Mouse (Mus musculus) skeletal muscle tissue, postnatal 0 days (tissue): ENCODE measurements around the gene Dcxr. TPM values are rescaled to one million over a fixed set of nuclear protein-coding genes. Genes with fewer than 3 reads are reported as not detected.

Source experiments
- polyA plus RNA-seq: library from polyadenylated mRNA; unstranded; fragments of >200 nt; fragmentation: Nextera tagmentation; extraction: Ambion mirVana; gene quantifications from 2 replicates; pipeline ENCODE4 v1.2.1, GENCODE M21; 2015

Dcxr gene
- 7.3 and 17.3 TPM in 2 replicates for polyA plus RNA-seq

DNA sequence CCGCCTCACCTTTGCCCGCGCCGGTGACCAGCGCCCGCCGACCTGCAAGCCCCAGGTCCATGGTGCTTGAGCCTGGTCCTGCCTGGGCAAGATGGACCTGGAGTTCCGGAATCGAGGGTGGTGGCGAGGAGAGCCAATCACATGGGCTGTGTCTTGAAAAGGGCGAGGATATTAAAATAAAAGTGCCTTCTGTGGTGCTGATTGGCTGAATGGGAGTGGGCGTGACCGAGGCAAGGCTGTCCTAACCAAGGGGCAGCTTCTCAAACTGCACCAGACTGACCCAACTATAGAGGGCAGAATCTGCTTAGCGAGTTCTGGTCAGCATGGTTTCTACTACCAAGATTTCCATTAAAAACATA is at the start of gene Dcxr:
Gene Dcxr, minus strand, starts transcription at position 113 of the 359 bp plus-strand sequence.

DNA sequence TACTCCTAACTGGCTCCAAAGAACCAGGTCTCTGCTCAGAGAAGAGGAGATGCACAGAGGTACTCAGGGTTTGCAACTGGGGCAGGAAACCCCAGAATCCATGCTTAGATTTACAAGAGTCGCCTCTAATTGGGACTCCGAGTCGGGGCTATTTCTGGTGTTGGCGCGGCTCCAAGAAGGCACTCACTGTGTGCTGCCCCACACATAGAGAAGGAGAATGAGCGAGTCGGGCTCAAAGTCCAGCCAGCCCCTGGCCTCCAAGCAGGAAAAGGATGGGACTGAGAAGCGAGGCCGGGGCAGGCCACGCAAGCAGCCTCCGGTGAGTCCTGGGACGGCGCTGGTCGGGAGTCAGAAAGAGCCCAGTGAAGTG is 35.6 kb upstream of the Dcxr start, which contains the start of gene Hmga1b:
Gene Hmga1b, plus strand, starts transcription at position 123 of the 370 bp plus-strand sequence.

DNA sequence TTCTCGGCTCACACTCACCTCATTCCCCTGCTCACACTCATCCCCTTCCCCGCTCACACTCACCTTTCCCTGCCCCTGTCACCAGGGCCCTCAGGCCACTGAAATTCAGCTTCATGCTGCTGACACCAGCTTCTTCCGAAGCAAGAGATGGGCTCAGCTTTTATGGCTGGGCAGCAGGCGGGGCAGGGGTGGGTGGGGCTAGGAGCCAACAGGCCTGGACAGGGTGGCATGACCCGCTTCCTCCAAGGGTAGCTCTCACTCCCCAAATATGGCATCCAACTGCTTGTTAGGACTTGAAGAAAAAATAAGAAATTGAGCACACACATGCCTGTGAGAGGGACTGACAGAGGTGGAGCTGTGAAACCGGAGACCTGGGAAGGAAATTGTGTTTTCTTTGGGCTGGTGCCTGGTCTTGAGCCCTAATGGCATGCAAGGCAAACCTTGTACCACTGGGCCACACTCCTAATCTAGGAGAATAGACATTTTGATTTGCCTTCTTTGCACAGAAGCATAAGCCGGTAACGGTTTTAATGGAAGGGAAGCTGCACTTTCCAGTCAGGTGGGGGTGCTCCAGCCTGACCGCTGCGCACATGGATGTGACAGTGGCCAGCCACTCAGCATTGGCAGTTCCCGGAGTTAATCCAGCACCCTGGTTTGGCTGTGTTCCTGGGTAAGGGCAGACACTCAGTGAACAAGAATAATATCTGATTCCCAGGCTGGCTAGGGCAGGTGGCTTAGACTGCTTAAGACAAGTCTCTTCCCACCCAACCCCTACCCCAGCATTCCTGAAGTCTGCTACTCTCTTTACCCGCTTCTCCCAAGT is 5.0 kb upstream of the Dcxr start, which contains the start of gene Cbr2:
Gene Cbr2, minus strand, starts transcription at position 257 of the 823 bp plus-strand sequence.

DNA sequence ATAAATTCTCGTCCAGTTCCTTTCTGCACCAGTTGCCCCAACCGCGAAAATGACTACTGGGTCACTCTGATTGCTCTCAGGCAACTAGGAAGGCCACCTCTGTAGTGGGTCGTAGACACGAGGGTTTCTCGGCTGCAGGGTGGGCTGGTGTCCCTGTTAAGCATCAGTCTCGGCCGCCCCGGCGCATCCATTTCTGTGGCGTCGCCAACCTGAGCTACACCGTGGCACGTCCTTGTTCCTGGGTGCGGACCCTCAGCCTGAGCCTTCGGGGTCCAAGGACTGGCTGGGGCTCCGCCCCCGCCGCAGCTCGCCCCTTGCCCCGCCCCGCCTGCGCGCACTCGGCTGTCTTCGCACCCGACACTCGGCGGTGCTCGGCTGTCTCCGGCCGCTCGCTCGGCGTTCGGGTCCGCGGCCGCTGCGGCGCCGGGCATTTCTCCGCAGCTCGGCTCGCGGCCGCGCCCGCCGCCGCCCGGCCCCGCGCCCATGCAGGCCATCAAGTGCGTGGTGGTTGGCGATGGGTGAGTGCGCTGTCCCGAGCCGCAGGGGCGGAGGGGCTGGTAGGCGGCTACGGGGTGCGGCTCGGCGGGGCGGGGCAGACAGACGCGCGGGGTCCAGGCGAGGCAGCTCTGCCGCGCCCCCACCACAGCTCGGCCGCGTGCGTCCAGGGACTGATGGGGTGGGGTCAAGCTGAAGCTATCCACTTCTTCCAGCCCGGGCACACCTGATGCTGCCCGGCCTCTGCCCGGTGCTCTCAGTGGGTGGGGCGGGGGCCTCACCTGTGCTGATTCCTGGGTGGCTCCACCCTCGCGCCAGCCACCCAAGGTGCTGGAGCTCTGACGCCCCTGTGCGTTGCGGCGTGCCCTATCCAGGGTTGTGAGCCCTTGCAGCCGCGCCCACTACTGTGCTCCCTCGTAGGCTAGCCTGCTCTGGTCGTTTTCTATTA is 5.7 kb downstream of the Dcxr start, which contains the start of gene Rac3:
Gene Rac3, plus strand, starts transcription at position 347 of the 943 bp plus-strand sequence.

DNA sequence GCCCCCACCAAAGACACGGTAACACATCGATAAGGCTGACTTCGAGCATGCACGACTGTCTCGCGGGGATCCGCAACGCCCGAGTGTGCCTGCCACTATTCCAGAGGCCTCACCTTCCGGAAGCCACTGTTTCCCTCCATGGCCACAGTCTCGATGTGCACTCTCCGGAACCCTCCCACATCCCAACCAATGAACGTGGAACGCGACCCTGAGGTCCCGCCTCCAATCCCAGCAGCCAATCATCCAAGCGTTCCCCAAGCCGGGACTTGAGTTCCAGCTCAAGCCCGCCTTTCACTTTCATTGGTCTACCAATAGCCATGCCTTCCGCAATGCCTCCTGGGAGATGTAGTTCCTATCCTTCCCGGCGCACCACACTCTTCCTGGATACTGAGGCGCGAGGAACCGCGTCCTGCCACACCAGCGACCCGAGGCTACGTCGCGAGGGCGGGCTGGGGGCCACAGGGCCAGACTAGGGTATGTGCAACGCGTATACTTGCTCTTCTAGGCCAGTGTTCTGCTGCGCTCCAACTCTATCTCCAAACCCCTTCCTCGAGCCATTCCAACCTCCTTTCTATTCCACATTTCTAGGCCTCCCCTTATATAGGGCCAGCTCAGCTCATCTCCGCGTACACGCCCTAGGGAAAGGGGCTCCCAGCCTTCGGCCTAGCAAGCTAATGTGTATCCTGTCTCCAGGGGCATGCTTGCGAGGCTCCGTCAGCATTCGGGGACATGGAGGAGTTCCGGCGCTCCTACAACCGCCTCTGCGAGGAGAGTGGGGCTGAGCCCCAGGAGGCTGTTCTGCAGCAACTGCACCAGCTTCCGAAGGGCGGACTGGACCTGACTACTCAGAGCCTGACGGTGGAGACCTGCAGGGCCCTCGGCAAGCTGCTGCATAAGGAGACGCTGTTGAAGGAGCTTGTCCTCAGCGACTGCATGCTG is 13.2 kb downstream of the Dcxr start, which contains the start of the genes Cenpx and Lrrc45:
Gene Cenpx, minus strand, starts transcription at position 159 of the 939 bp plus-strand sequence.
Gene Lrrc45, plus strand, starts transcription at position 346 of the 939 bp plus-strand sequence.

Other genes with a start within 250 kb of the Dcxr start
- gene Mrpl12, start 242.7 kb downstream of the Dcxr start, polyA plus RNA-seq, result 191 and 195 TPM in 2 replicates
- 15.4 and 38.7 TPM in 2 replicates for gene Slc25a10, start 235.4 kb downstream of the Dcxr start, polyA plus RNA-seq
- 0.17 and 0.27 TPM in 2 replicates for gene Gcgr, start 196.6 kb downstream of the Dcxr start, polyA plus RNA-seq
- gene Mcrip1, start 177.6 kb downstream of the Dcxr start, polyA plus RNA-seq, result 123 and 145 TPM in 2 replicates
- gene Ppp1r27, start 176.1 kb downstream of the Dcxr start, polyA plus RNA-seq, result 121 and 146 TPM in 2 replicates
- gene P4hb, start 154.0 kb downstream of the Dcxr start, polyA plus RNA-seq, result 311 and 389 TPM in 2 replicates
- 252 and 323 TPM in 2 replicates for gene Arhgdia, start 145.7 kb downstream of the Dcxr start, polyA plus RNA-seq
- 130 and 181 TPM in 2 replicates for gene Alyref, start 128.9 kb downstream of the Dcxr start, polyA plus RNA-seq
- 109 and 118 TPM in 2 replicates for gene Anapc11, start 128.9 kb downstream of the Dcxr start, polyA plus RNA-seq
- gene Npb, start 118.8 kb downstream of the Dcxr start, polyA plus RNA-seq, result 1.2 and 2.0 TPM in 2 replicates
- gene Pcyt2, start 109.3 kb downstream of the Dcxr start, polyA plus RNA-seq, result 35.3 and 46.1 TPM in 2 replicates
- gene Sirt7, start 102.0 kb downstream of the Dcxr start, polyA plus RNA-seq, result 11.3 and 14.0 TPM in 2 replicates
- gene Mafg, start 93.7 kb downstream of the Dcxr start, polyA plus RNA-seq, result 22.0 TPM in 2 replicates
- gene Pycr1, start 83.5 kb downstream of the Dcxr start, polyA plus RNA-seq, result 24.8 and 35.6 TPM in 2 replicates
- gene Myadml2, start 79.1 kb downstream of the Dcxr start, polyA plus RNA-seq, result 73.4 and 83.9 TPM in 2 replicates
- gene Notum, start 66.1 kb downstream of the Dcxr start, polyA plus RNA-seq, result 1.9 and 3.8 TPM in 2 replicates
- 63.0 and 64.1 TPM in 2 replicates for gene Aspscr1, start 54.3 kb downstream of the Dcxr start, polyA plus RNA-seq
- gene Cenpx, start 13.5 kb downstream of the Dcxr start, polyA plus RNA-seq, result 105 and 106 TPM in 2 replicates
- 12.6 and 14.1 TPM in 2 replicates for gene Lrrc45, start 13.4 kb downstream of the Dcxr start, polyA plus RNA-seq
- gene Rac3, start 5.8 kb downstream of the Dcxr start, polyA plus RNA-seq, result 2.7 and 4.5 TPM in 2 replicates
- 10.2 and 19.5 TPM in 2 replicates for gene Cbr2, start 4.8 kb upstream of the Dcxr start, polyA plus RNA-seq
- 1.5 TPM in 2 replicates for gene Hmga1b, start 35.5 kb upstream of the Dcxr start, polyA plus RNA-seq
- 10.9 and 13.1 TPM in 2 replicates for gene Rfng, start 56.9 kb upstream of the Dcxr start, polyA plus RNA-seq
- 87.6 and 93.4 TPM in 2 replicates for gene Gps1, start 57.0 kb upstream of the Dcxr start, polyA plus RNA-seq
- gene Dus1l, start 69.1 kb upstream of the Dcxr start, polyA plus RNA-seq, result 35.4 and 37.5 TPM in 2 replicates
- 6.1 and 13.5 TPM in 2 replicates for gene Fasn, start 97.3 kb upstream of the Dcxr start, polyA plus RNA-seq
- gene Ccdc57, start 205.6 kb upstream of the Dcxr start, polyA plus RNA-seq, result 4.2 and 4.4 TPM in 2 replicates
- 251 and 269 TPM in 2 replicates for gene Slc16a3, start 221.2 kb upstream of the Dcxr start, polyA plus RNA-seq